Mouse (Mus musculus) megakaryocyte, embryonic 14.5 days (primary cell): ENCODE results near the gene Fam107b.

Experiments
- FLI1 ChIP-seq: IDR thresholded peaks from 2 replicates; pipeline ENCODE4 v1.6.1; 2012; ENCODE audit warnings: low read length, inconsistent platforms, mixed read lengths
- GATA1 ChIP-seq: IDR thresholded peaks from 3 replicates; pipeline ENCODE4 v1.6.1; 2012; ENCODE audit warnings: mixed read lengths, low read length, inconsistent platforms, borderline replicate concordance

DNA sequence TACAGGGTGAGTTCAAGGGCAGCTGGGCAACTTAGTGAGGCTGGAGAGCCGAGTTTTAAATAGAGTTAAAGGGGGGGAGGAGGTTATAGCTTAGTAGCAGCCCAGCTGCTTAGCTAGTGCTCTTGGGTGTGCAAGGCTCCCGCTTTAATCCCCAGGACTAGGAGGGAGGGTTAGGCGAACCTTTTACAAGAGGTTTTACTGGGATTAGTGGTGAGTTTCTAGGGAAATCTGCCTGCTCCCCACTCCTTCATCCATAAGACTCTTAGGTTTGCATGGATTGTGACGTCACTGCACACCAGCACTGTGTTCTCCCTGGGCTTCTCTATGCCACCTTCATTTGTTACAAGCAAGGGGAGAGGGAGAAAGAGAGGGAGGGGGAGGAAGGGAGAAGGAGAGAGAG, 88.6 kb downstream of the Fam107b start:
- no peak for TF ChIP-seq GATA1
- TF ChIP-seq FLI1: no peak
